Mouse (Mus musculus): Measurements from ENCODE around the gene Tsx. TPM values are rescaled to one million over a fixed set of nuclear protein-coding genes. Genes with fewer than 3 reads are reported as not detected.

The Tsx gene
- polyA plus RNA-seq (2016; fragmentation: Nextera tagmentation; extraction: Ambion mirVana) = 0.21 TPM in 1 of 2 replicates, not detected in the other

GRCm38 (mm10) chrX:103414167-103414566, at the start of gene Tsx:
Gene Tsx (plus strand): TSS chrX:103414467.
- H3K36me3 ChIP-seq = no peaks in the 10 kb centered on the region
- no peaks in the 10 kb centered on the region for H3K9me3 ChIP-seq
- DNase-seq (ENCODE audit: low spot score) = no peak
- H3K4me1 ChIP-seq (replicated peaks) = no peaks in the 10 kb centered on the region
- H3K27ac ChIP-seq = no peak within 1 kb of the TSS
- no peak within 1 kb of the TSS for H3K4me3 ChIP-seq
- WGBS = 83% methylated on average over 5 of the region's 5 CpGs
- H3K27me3 ChIP-seq (ENCODE audit: insufficient read depth, poor library complexity, severe bottlenecking) = peaks cover 87% of the 10 kb centered on the region

GRCm38 (mm10) chrX:103366201-103366600, 48.1 kb upstream of the Tsx start:
- Histone ChIP-seq H3K27ac (no peak overlapping the region), H3K4me1 (replicated peaks) (no peaks in the 10 kb centered on the region), H3K9me3 (no peaks in the 10 kb centered on the region), H3K36me3 (no peaks in the 10 kb centered on the region), H3K4me3 (no peak overlapping the region), H3K27me3 (ENCODE audit: insufficient read depth, poor library complexity, severe bottlenecking) (peaks cover 80% of the 10 kb centered on the region)
- no peak for DNase-seq (ENCODE audit: low spot score)
- 66% methylated on average over 5 of the region's 5 CpGs for WGBS

- H3K36me3 ChIP-seq = no peaks in the 10 kb centered on the region
- H3K4me3 ChIP-seq = no peak overlapping the region
- no peak for DNase-seq (ENCODE audit: low spot score)
- H3K4me1 ChIP-seq (replicated peaks) = no peaks in the 10 kb centered on the region
- WGBS = 56% methylated on average over 3 of the region's 3 CpGs
- H3K9me3 ChIP-seq = no peaks in the 10 kb centered on the region
- H3K27me3 ChIP-seq (ENCODE audit: insufficient read depth, poor library complexity, severe bottlenecking) = peaks cover 71% of the 10 kb centered on the region
- H3K27ac ChIP-seq = no peak overlapping the region
Measured at GRCm38 (mm10) chrX:103368650-103369049, 45.6 kb upstream of the Tsx start.

- peaks cover 73% of the 10 kb centered on the region for H3K27me3 ChIP-seq (ENCODE audit: insufficient read depth, poor library complexity, severe bottlenecking)
- 78% methylated on average over 2 of the region's 2 CpGs for WGBS
- DNase-seq (ENCODE audit: low spot score) = no peak
Measured at GRCm38 (mm10) chrX:103371221-103371620, 43.0 kb upstream of the Tsx start.

GRCm38 (mm10) chrX:103371627-103372026, 42.6 kb upstream of the Tsx start:
- 48% methylated on average over 2 of the region's 2 CpGs for WGBS
- DNase-seq (ENCODE audit: low spot score) = no peak
- no peak overlapping the region for H3K27ac ChIP-seq
- H3K9me3 ChIP-seq = no peaks in the 10 kb centered on the region
- no peaks in the 10 kb centered on the region for H3K36me3 ChIP-seq
- H3K27me3 ChIP-seq (ENCODE audit: insufficient read depth, poor library complexity, severe bottlenecking) = peaks cover 75% of the 10 kb centered on the region
- no peak overlapping the region for H3K4me3 ChIP-seq
- H3K4me1 ChIP-seq (replicated peaks) = no peaks in the 10 kb centered on the region

More at GRCm38 (mm10) chrX:103371221-103371620, 43.0 kb upstream of the Tsx start:
- Histone ChIP-seq H3K9me3 (no peaks in the 10 kb centered on the region), H3K4me3 (no peak overlapping the region), H3K27ac (no peak overlapping the region), H3K36me3 (no peaks in the 10 kb centered on the region), H3K4me1 (replicated peaks) (no peaks in the 10 kb centered on the region)

GRCm38 (mm10) chrX:103374250-103374649, 40.0 kb upstream of the Tsx start:
- WGBS = 70% methylated on average over 5 of the region's 5 CpGs
- no peak for DNase-seq (ENCODE audit: low spot score)
- Histone ChIP-seq H3K9me3 (no peaks in the 10 kb centered on the region), H3K36me3 (no peaks in the 10 kb centered on the region), H3K4me3 (no peak overlapping the region), H3K4me1 (replicated peaks) (no peaks in the 10 kb centered on the region), H3K27me3 (ENCODE audit: insufficient read depth, poor library complexity, severe bottlenecking) (peaks cover 69% of the 10 kb centered on the region), H3K27ac (no peak overlapping the region)

- Histone ChIP-seq H3K4me1 (replicated peaks) (no peaks in the 10 kb centered on the region), H3K9me3 (no peaks in the 10 kb centered on the region), H3K27ac (no peak overlapping the region), H3K27me3 (ENCODE audit: insufficient read depth, poor library complexity, severe bottlenecking) (peaks cover 92% of the 10 kb centered on the region), H3K36me3 (no peaks in the 10 kb centered on the region), H3K4me3 (no peak overlapping the region)
- no peak for DNase-seq (ENCODE audit: low spot score)
- WGBS = 81% methylated on average over 3 of the region's 3 CpGs
Measured at GRCm38 (mm10) chrX:103384528-103384927, 29.7 kb upstream of the Tsx start.

- Histone ChIP-seq H3K9me3 (no peaks in the 10 kb centered on the region), H3K27ac (no peak overlapping the region), H3K4me1 (replicated peaks) (no peaks in the 10 kb centered on the region), H3K27me3 (ENCODE audit: insufficient read depth, poor library complexity, severe bottlenecking) (peaks cover 88% of the 10 kb centered on the region), H3K36me3 (no peaks in the 10 kb centered on the region), H3K4me3 (no peak overlapping the region)
- no peak for DNase-seq (ENCODE audit: low spot score)
- 90% methylated on average over 3 of the region's 3 CpGs for WGBS
Measured at GRCm38 (mm10) chrX:103388131-103388530, 26.1 kb upstream of the Tsx start.

GRCm38 (mm10) chrX:103393841-103394240, 20.4 kb upstream of the Tsx start:
- no peak for DNase-seq (ENCODE audit: low spot score)
- no peak overlapping the region for H3K4me3 ChIP-seq
- no peaks in the 10 kb centered on the region for H3K4me1 ChIP-seq (replicated peaks)
- 80% methylated on average over 1 of the region's 1 CpGs for WGBS
- H3K36me3 ChIP-seq = no peaks in the 10 kb centered on the region
- H3K9me3 ChIP-seq = no peaks in the 10 kb centered on the region
- H3K27me3 ChIP-seq (ENCODE audit: insufficient read depth, poor library complexity, severe bottlenecking) = peaks cover 89% of the 10 kb centered on the region
- H3K27ac ChIP-seq = no peak overlapping the region

GRCm38 (mm10) chrX:103405021-103405420, 9.2 kb upstream of the Tsx start:
- H3K36me3 ChIP-seq = no peaks in the 10 kb centered on the region
- H3K4me3 ChIP-seq = 0 out of 2 replicates have a peak overlapping the region, but pooled peaks have one; percentile 16
- H3K27me3 ChIP-seq (ENCODE audit: insufficient read depth, poor library complexity, severe bottlenecking) = peaks cover 74% of the 10 kb centered on the region
- no peaks in the 10 kb centered on the region for H3K9me3 ChIP-seq
- H3K4me1 ChIP-seq (replicated peaks) = no peaks in the 10 kb centered on the region
- no peak overlapping the region for H3K27ac ChIP-seq
- WGBS = 42% methylated on average over 13 of the region's 13 CpGs
- DNase-seq (ENCODE audit: low spot score) = peak; percentile 2

- peaks cover 80% of the 10 kb centered on the region for H3K27me3 ChIP-seq (ENCODE audit: insufficient read depth, poor library complexity, severe bottlenecking)
- no peak within 1 kb of the TSS for H3K4me3 ChIP-seq
- no peaks in the 10 kb centered on the region for H3K9me3 ChIP-seq
- H3K4me1 ChIP-seq (replicated peaks) = no peaks in the 10 kb centered on the region
- DNase-seq (ENCODE audit: low spot score) = no peak
- no peaks in the 10 kb centered on the region for H3K36me3 ChIP-seq
- 85% methylated on average over 2 of the region's 2 CpGs for WGBS
- H3K27ac ChIP-seq = no peak within 1 kb of the TSS
Measured at GRCm38 (mm10) chrX:103421710-103422109, 7.4 kb downstream of the Tsx start, which contains the start of gene Gm26992. Gene Gm26992 (plus strand): TSS chrX:103422010.

GRCm38 (mm10) chrX:103427677-103428076, 13.4 kb downstream of the Tsx start:
- peaks cover 74% of the 10 kb centered on the region for H3K27me3 ChIP-seq (ENCODE audit: insufficient read depth, poor library complexity, severe bottlenecking)

GRCm38 (mm10) chrX:103432293-103432692, 18.0 kb downstream of the Tsx start:
- H3K4me3 ChIP-seq = no peak overlapping the region
- H3K9me3 ChIP-seq = no peaks in the 10 kb centered on the region
- no peak for DNase-seq (ENCODE audit: low spot score)
- H3K4me1 ChIP-seq (replicated peaks) = no peaks in the 10 kb centered on the region
- 75% methylated on average over 7 of the region's 7 CpGs for WGBS
- H3K27me3 ChIP-seq (ENCODE audit: insufficient read depth, poor library complexity, severe bottlenecking) = peaks cover 75% of the 10 kb centered on the region
- no peaks in the 10 kb centered on the region for H3K36me3 ChIP-seq
- no peak overlapping the region for H3K27ac ChIP-seq

More at GRCm38 (mm10) chrX:103427677-103428076, 13.4 kb downstream of the Tsx start:
- H3K9me3 ChIP-seq = no peaks in the 10 kb centered on the region
- DNase-seq (ENCODE audit: low spot score) = no peak
- H3K4me3 ChIP-seq = no peak overlapping the region
- WGBS = 76% methylated on average over 7 of the region's 7 CpGs
- no peaks in the 10 kb centered on the region for H3K36me3 ChIP-seq
- H3K27ac ChIP-seq = no peak overlapping the region
- no peaks in the 10 kb centered on the region for H3K4me1 ChIP-seq (replicated peaks)

- no peak overlapping the region for H3K4me3 ChIP-seq
- WGBS = 15% methylated on average over 9 of the region's 9 CpGs
- no peak for DNase-seq (ENCODE audit: low spot score)
- H3K36me3 ChIP-seq = no peaks in the 10 kb centered on the region
- H3K4me1 ChIP-seq (replicated peaks) = no peaks in the 10 kb centered on the region
- no peaks in the 10 kb centered on the region for H3K9me3 ChIP-seq
- peaks cover 75% of the 10 kb centered on the region for H3K27me3 ChIP-seq (ENCODE audit: insufficient read depth, poor library complexity, severe bottlenecking)
- H3K27ac ChIP-seq = no peak overlapping the region
Measured at GRCm38 (mm10) chrX:103438023-103438422, 23.8 kb downstream of the Tsx start.
